Mouse (Mus musculus) MEL (cell line): ENCODE measurements around the gene Pkdrej.

Experiments
- CHD1 ChIP-seq: IDR thresholded peaks from 2 replicates; pipeline ENCODE4 v1.6.1; 2012; ENCODE audit warnings: low read depth, mild to moderate bottlenecking, inconsistent platforms, low read length, improper control_type of control experiment
- CTCF ChIP-seq, 3 experiments: IDR thresholded peaks in 2 of 3; conservative IDR thresholded peaks in 1 of 3; 2 replicates each; pipeline ENCODE4 v1.5.1; 2011 to 2012; ENCODE audit warnings: low read length in 3 of 3, low read depth in 2 of 3, mild to moderate bottlenecking in 2 of 3, improper control_type of control experiment in 1 of 3, inconsistent platforms in 1 of 3, mixed read lengths in 1 of 3, moderate library complexity in 1 of 3; ENCODE audit not compliant: control insufficient read depth in 1 of 3, insufficient read depth in 1 of 3, poor library complexity in 1 of 3, severe bottlenecking in 1 of 3
- ELF1 ChIP-seq: IDR thresholded peaks from 2 replicates; pipeline ENCODE4 v1.6.1; 2014; ENCODE audit warnings: low read depth, mild to moderate bottlenecking, inconsistent platforms, low read length, improper control_type of control experiment, moderate library complexity
- EP300 ChIP-seq, 2 experiments: IDR thresholded peaks; 2 replicates each; pipeline ENCODE4 v1.6.1; 2011; ENCODE audit warnings: improper control_type of control experiment in 2 of 2, low read length in 2 of 2, low read depth in 1 of 2, mild to moderate bottlenecking in 1 of 2
- GATA1 ChIP-seq: IDR thresholded peaks from 2 replicates; pipeline ENCODE4 v1.6.1; 2011; ENCODE audit warnings: low read depth, low read length, improper control_type of control experiment
- MAZ ChIP-seq: IDR thresholded peaks from 2 replicates; pipeline ENCODE4 v1.6.1; 2012; ENCODE audit warnings: low read depth, mild to moderate bottlenecking, inconsistent platforms, low read length, improper control_type of control experiment
- POLR2A ChIP-seq, 2 experiments: IDR thresholded peaks; 2 replicates each; pipeline ENCODE4 v1.6.1; 2011 to 2012; ENCODE audit warnings: low read length in 2 of 2, mild to moderate bottlenecking in 2 of 2, control low read depth in 1 of 2, improper control_type of control experiment in 1 of 2, low read depth in 1 of 2, moderate library complexity in 1 of 2; ENCODE audit not compliant: control insufficient read depth in 1 of 2, insufficient read depth in 1 of 2, poor library complexity in 1 of 2
- TAL1 ChIP-seq: IDR thresholded peaks from 2 replicates; pipeline ENCODE4 v1.6.1; 2012; ENCODE audit warnings: mild to moderate bottlenecking, inconsistent platforms, low read length, moderate library complexity, mixed read lengths
- TBP ChIP-seq: IDR thresholded peaks from 2 replicates; pipeline ENCODE4 v1.8.0; 2011; ENCODE audit warnings: low read depth, low read length, improper control_type of control experiment
- UBTF ChIP-seq: IDR thresholded peaks from 2 replicates; pipeline ENCODE4 v1.6.1; 2012; ENCODE audit warnings: low read depth, mild to moderate bottlenecking, inconsistent platforms, low read length, improper control_type of control experiment, moderate library complexity, borderline replicate concordance; ENCODE audit not compliant: insufficient read depth
- USF1 ChIP-seq: IDR thresholded peaks from 2 replicates; pipeline ENCODE4 v1.6.1; 2014; ENCODE audit warnings: low read depth, mild to moderate bottlenecking, inconsistent platforms, low read length, improper control_type of control experiment, moderate library complexity

DNA sequence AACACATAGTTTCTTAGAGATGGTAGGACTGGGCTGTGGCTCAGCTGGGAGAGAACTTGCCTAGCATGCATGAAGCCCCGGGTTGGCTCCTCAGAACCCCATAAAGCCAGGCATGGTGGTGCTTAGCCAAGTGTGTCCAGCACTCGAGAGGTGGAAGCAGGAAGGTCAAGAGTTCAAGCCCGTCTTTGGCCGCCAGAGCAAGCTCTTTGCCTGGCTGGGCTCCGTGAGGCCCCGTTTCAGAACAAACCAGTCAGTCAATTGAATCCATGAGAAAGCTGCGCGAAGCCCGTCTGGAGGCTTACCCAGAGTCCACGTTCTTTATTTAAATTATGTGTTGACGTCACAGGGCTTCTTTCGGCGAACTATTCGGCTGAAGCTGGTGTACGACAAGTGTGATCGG, 32.9 kb downstream of the Pkdrej start:
- no peak for TF ChIP-seq CTCF (IDR thresholded peaks at IDR 0.05 in 2 of 3, conservative IDR thresholded peaks at IDR 0.05 in 1 of 3; ENCODE audit: control insufficient read depth in 1 of 3, insufficient read depth in 1 of 3, low read depth in 2 of 3, low read length in 3 of 3, poor library complexity in 1 of 3, severe bottlenecking in 1 of 3)
- TF ChIP-seq GATA1, result no peak
- no peak for TF ChIP-seq CHD1
- TF ChIP-seq USF1, result no peak
- no peak for TF ChIP-seq POLR2A (IDR thresholded peaks at IDR 0.05; ENCODE audit: control insufficient read depth in 1 of 2, insufficient read depth in 1 of 2, low read depth in 1 of 2, low read length in 2 of 2, poor library complexity in 1 of 2)
- no peak for TF ChIP-seq TBP
- TF ChIP-seq ELF1, result no peak
- no peak for TF ChIP-seq UBTF
- no peak for TF ChIP-seq MAZ
- TF ChIP-seq EP300 (IDR thresholded peaks at IDR 0.05; ENCODE audit: low read depth in 1 of 2, low read length in 2 of 2), result no peak
- TF ChIP-seq TAL1, result no peak
